Mouse (Mus musculus): ENCODE measurements around the gene Mblac2. TPM values are rescaled to one million over a fixed set of nuclear protein-coding genes. Genes with fewer than 3 reads are reported as not detected.

Gene Mblac2
- total RNA-seq, 2 experiments from 2014 or later: 4.8 to 6.5 TPM

DNA sequence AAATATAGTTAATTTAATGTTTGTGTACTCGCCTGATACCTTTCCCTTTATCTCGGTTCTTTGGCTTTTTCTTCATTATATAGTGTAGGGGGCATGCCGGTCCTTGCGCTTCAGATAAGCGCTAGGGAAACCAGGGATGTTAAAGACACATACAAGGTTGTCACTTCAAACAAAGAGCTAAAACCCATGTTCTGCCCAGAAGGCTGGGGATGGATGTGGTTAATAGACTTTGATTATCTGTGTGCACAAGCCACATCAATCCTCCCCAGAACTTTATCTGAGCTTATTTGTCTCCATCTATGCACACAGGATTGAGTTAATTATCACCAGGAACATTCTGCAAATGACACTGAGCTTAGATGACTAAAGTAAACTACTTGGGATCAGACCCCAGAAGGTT is 25.5 kb downstream of the Mblac2 start:
- no peak for DNase-seq

DNA sequence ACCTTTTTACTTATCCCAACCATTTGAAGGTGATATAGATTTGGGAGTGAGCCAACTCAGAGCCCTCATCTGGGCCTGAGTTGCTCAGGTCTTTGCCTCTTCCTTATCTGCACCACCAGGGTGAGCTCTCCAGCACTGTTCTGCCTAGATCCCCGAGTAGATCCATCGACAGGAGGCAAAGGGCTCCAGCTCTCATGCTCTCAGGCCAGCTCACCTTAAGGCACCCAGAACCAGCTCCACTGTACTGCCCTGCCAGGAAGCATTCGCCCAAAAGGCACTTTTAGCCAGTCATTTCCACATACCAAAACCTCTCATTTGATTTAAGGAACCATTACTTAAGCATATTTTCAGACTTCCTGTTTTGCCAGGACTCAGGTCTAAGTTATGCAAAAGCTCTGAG is 29.8 kb downstream of the Mblac2 start:
- no peak for DNase-seq

DNA sequence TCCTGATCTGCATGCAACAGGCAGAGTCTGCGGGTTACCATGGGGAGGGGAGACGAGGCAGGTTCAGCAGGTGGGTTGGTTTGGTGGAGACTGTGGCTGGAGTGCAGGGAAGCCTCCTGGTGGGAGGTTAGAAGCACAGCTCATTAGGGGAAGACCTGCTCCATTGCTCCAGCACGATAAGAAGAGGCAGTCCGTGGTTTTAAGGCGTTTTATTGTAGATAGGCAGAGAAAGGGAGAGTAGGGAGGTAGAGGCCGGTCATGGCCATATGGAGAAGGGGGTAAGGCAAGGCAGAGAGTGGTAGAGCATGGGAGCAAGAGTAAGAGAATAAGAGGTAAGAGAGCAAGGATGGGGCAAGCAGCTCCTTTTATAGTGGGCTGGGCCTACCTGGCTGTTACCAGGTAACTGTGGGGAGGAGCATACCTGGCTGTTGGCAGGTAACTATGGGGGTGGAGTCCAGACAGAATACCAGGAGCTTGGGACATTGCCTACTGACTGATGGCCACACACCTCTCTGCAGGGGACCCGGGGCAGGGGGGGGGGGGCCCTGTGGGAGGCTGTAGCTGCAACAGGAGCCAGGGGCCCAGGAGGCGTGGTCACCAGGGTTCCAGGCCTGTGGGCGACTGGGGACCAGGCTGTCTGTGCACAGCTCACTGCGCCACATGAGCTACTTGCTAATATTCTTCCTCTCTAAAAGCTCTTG is 32.4 kb downstream of the Mblac2 start:
- DNase-seq: no peak

DNA sequence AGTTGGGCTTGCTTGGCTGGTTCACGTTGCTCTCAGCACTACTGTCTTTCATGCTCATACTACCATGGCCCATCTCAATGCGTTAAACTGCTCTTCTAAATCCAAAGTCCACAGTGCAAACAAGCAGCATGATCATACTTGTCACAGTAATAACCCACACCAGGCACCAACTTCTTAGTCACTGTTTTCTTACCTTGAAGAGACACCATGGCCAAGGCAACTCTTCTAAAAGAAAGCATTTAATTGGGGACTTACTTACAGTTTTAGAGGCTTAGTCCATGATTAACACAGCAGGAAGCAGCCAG is 32.9 kb downstream of the Mblac2 start:
- no peak for DNase-seq

DNA sequence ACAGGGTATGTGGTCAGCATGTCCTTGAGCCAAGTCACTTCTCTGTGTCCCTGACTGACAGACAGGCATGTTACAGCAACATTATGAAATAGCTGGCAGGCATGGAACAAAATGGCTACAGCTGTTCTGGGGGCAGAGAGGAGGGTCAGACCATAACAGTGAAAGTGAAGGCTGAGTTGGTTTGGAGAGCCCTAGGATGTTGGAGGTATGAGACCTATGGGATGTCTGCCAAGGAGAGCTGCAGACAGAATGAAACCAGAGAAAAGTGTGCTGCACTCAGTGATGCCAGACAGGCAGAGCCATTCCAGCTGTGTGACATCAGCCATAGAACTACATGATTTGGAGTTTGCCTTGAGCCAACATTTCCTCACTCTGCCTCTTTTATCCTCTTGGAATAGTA is 43.7 kb downstream of the Mblac2 start:
- peak; percentile 24 for DNase-seq

DNA sequence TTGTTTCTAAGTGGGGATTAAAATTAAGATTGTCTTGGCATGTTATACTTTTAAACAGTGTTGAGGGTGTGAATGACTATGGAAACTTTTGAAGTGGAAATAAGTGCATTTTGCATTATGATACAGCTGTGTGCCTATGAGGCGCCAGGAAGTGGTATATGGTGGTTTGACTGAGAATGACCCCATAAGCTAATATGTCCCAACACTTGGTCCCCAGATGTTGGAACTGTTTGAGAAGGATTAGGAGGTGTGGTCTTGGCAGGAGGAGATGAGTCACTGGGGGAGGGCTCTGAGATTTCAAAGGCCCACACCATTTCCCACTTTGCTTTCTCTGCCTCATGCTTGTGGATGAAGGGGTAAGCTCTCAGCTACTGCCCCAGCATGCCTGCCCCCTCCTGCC is 44.2 kb downstream of the Mblac2 start:
- DNase-seq: no peak

DNA sequence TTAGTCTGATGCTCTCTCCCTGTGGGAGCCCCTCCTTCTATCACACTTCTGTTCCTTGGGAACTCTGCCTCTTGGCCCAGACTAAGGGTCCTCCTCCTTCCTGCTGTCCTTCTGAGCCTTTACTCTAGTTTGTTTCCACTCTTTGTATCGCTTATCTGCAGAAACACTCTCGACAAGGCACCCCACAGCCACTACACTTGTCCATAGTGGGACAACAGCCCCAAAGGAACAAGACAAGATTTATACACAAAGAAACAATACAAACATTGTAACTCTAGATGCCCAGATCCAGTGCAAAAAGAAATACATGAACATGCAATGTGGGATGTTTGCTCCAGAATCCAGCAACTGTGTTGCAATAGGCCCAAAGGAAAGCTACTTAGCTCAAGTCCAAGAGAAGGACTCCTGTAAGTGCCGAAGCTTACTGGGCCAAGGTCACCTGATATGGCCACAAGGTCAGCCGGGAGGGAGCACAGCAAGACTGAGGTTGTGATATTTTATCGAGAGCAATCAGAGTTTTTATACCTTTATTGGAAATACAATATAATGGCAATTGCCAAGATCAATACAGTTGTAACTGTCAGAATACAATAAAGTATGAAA is 46.0 kb downstream of the Mblac2 start:
- DNase-seq: peak; percentile 45 to 46

DNA sequence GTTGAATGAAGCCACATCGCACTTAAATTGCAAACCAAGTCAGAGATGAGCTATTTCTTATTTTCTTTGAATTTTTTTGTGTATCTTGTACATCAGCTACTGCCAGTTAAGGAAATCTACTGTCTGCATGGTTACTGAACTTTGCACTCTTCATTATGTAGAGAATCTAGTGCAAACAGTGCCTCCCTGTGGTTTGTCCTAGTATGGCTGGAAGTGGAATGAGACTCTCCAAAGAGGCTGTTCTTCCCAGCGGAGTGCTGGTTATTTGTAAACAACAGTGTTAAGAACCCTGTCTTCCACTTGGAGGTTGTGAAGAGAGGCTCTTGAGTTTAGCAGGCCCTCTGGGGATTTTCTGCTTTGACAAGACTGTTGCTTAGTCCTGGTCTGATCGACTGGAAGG is 49.2 kb downstream of the Mblac2 start:
- DNase-seq: peak; percentile 18 to 72

DNA sequence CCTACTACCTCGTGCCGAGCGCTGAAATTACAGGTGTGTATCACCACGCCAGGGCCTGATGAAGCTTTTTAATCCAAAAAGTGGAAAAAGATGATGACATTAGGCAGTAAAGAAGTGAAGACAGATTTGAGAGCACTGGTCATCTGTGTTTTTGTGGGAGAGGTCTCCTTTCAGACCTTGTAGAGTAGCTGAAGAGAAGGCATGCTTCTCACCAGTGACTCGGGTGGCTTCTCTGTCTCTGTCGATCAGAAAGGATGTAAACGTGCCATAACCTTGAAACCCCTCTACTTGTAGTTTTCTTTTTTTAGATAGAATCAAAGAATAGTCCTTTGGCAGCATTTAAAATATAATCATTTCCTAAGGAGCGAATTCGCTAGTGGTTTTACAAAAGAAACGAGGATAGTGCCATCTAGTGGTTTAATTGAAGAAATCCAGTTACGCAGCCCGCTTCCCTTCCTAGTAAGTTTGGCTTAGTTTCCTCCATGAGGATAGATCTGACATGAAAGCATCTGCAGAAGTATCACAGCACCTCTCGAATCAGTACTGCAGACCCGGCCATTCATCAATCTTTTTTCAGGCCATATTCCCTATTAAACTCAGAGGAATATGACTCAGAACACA is 50.5 kb downstream of the Mblac2 start:
- DNase-seq: peak; percentile 24 to 60

DNA sequence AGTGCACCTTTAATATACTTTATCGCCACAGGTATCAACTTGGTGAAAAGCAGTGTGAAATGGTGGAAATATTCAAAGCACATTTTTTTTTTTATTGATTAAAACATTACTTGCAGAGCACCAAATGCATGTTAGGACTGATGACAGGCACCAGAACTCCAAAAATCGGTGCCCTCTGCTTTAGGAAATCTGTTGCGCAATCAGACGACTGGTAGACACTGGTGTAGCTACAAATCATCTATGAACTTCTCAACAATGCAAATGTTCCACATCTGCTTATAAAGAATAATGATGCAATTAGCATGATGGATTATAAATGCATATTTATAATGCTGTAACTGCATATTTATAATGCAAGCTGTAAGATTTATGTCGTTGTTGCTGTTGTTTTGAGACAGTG is 53.0 kb downstream of the Mblac2 start:
- DNase-seq: no peak

DNA sequence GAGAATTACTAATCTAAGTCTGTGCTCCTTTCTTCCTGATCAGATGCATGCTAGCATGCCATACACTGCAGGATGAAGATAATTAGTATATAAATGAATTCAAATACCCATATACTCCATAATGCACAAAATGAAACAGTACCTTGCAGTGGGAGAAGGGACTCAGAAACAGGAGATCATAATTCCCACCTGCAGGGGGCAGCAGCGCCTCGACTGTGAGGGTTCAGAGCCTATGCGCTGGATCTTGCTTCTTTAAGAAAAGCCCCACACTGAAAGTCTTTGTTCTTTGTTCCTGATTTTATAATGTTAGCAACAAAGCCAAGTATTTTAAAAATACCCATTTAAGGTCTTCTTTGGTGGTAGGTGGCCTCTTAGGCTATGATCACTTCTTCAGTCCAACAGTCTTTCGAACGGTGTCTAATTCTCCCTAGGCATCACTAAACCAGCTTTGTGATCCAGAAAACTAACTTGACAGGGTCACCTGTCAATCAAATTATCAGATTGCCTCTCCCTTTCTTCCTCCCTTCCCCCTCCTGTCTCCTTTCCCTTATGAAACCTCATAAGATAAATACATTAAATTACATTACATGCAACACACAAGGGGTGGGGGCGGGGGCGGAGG is 56.0 kb downstream of the Mblac2 start:
- DNase-seq: peak; percentile 23 to 81

DNA sequence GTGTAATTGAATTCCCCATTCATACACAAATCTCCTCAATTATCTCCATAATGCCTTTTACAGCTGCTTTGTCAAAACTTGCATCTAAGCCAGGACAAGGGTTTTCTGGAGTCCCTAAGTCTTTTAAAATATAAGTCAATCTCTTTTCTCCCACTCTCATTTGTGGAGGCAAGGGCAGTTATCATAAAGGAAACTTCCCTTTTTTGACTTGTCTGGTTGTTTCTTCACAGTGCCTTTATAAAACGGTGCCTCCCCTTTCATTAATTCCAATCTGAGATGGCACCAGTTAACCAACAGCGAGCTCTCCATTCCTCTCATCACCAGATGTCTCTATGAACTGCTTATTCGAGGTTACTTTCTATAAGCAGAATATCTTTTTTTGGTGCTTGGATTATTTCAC is 65.1 kb downstream of the Mblac2 start:
- no peak for DNase-seq

DNA sequence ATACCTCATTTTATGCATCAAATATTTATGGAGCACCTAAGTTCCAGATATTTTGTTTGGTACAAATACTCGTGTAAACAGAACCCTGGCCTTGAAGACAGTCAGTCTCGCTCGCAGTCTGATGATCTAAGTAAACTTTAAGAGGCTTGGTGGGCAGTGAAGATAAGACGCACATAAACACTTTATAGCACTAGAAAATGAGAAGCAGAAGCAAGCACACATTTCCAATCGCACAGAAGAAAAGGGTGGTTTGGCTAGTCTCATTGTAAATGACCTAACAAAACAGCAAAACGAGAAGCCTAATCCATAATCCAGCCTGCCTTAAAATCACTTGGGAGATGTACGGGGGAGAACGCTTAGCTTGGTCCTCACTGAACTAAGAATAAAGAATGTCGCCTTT is 71.3 kb downstream of the Mblac2 start:
- DNase-seq: no peak

DNA sequence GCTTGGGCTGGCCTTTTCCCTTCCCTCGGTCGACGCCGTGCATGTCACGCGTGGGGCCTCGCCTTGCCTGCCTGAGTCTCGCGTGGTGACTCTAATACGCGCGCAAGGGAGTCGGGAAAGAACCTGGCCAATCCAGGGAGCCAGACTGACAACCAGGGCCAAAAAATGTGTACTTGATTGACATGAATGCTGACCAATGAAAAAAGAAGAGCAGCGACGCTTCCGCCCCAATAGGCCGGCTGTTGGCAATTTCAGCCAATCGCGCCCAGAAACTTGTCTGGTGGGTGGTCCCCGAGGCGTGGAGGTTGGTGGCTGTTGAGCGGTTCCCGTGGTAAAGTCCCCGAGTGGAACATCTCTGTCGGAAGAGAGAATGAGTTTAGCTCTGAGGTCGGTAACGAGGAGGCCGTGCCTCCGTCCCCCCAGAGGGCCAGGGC is 71.8 kb downstream of the Mblac2 start, which contains the start of gene Cetn3:
Cetn3 (plus strand) TSS at position 107 of the 434 bp plus-strand sequence.
- DNase-seq: peak; percentile 95 to 96

DNA sequence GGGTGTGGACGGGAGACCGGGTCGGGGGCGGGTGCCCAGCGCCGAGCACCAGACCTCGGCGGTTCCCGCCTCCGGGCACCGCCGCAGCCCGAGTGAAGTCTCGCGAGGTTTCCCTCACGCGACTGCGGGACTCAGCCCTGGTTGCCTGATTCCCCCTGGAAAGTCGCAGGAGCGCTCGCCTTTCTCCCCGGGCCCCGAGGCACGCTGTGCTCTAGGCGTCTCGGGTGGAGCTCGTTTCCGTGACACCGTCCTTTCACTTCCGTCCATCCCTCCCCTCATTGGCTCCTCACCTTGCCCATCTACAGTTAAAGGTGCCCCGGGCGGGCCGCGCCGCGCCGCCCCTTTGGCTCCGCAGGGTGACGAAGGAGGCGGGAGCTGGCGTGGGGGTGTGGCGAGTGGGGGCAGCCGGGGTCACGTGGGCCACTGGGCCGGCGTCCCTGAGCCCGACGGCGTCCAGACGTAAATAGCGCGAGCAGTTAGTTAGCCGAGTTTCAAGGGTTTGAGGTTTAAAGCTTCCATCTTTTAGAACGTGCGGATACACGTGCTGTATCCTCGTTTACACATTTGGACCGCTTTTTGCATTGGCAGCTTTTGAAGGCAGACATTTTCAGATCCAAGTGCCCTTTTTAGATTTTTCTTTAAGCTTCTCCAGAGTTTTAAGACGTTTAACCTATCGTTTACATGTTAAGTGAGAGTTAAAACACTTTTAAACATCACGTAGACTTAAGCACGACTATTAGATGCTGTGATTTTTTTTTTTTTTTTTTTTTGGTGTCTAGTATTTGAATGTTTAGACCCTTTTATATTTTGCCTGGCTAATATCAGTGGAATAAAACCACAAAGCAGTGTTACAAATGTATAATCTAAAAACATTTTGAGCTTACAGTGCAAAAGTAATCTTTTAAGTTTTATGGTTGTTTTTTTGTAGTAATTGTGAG is 72.5 kb downstream of the Mblac2 start:
- peak; percentile 98 to 99 for DNase-seq

DNA sequence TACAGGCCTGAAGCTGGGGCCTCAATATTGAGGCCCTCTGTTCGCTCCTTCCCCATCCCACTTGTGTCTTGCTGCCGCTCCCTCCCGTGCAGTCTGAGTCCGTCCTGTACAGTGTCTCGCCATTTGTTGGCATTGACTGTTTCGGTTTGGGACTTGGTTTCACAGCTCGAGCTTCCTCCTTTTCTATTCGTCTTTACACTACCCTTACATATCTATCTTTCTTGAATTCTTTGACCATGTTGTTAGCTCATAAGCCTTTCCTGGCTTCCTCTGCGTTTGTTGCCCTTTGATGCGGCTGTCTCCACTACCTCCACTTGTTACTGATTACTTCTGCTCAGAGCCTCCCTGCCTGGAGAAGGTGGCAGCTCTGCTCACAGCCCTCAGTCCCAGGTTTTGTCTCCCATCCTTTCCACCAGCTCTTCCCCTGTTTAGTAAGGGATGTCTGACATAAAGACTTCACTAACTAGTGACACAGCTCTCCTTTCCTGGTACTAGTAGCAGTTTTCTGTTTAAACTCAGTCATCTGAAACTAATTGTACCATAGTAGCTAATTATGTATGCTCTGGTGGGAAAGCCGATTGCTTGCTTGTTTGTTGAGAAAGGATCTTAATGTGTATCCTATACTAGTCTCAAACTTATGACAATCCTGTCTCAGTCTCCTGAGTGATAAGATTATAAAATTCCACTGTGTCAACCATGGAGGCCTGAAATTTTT is 74.8 kb downstream of the Mblac2 start:
- DNase-seq: no peak

DNA sequence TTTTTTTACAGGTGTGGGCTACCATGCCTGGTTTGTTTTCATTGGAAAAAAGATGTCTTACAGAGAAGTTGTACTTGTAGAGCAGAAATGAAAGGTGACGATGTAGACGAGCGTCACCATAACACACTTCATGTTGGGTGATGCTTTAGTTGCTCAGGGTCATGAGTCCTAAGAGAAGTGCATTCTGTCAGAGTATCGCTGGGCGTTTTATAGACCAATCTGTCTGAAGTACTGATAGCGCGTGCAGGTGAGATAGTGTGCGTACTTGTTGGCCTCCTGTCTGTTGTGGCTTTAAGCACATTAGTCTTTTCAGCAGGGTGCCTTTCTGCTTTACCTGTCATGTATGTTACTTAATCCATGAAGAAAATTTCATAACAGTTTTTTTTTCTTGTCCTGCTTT is 79.0 kb downstream of the Mblac2 start:
- no peak for DNase-seq

DNA sequence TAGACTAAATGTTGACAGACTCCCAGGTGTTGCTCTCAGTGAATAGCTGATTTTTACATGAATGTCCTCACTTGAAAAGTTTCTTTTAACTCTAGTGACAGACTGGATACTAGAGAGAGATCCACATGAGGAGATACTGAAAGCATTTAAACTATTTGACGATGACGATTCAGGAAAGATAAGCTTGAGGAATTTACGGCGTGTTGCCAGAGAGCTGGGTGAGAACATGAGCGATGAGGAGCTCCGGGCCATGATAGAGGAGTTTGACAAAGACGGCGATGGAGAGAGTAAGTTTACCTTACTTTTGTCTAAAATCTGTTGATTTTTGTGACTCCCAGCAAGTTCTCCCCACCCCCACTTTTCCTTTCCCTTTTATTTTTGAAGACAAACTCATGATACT is 80.7 kb downstream of the Mblac2 start:
- DNase-seq: peak in 1 of 2 experiments; percentile 6

DNA sequence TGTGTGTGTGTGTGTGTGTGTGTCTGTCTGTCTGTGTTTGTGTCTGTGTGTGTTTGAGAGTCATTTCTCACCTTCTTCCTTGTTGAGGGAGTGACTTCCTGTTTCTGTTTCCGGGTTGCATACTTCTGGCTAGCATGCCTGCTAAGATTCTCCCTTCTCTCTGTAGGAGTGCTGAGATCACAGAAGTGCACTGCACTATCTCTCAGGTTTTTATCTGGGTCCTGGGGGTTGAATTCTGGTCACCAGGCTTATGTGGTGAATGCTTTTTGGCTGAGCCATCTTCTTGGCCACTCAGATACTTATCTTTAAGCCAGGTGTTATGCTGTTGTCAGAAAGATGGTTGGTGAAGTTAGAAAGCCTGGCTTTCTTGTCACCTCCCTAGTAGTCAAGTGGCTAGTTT is 82.7 kb downstream of the Mblac2 start:
- DNase-seq: no peak

DNA sequence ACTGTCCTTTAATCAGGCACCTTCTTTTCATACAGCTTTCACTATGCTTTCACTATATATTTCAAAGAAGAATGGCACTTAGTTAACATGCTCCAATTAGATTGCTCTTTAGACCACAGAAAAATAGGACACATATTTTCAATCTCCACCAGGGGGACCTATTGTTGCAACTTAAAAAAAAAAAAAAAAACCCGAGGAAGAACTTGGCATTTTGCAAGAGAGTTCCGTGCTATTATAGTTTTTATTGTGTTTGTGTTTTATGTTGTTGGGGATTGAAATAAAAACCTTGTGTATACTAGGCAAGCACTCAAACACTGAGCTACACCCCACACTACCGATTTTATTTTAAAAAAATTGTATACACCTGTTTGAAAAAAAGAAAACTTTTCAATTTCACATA is 90.0 kb downstream of the Mblac2 start:
- no peak for DNase-seq

Measured in heart, adult 18-20 months (tissue).